Mouse (Mus musculus) spleen, postnatal 14 days (tissue): ENCODE measurements around the gene Nle1.
A peak's percentile ranks its signal among the peaks of the same experiment; 100 is the strongest.

ENCODE experiments used
- DNase-seq, 2 experiments: peaks; one replicate each; pipeline ENCODE4 v3.0.0; 2021 to 2022; ENCODE audit warnings: low spot score in 2 of 2

The Nle1 gene

GRCm38 (mm10) chr11:82869506-82870172 lies 38.6 kb downstream of the Nle1 start:
- no peak for DNase-seq

- no peak for DNase-seq
These were observed 40.3 kb downstream of the Nle1 start for GRCm38 (mm10) chr11:82867956-82868355.

GRCm38 (mm10) chr11:82866850-82867564 lies 41.2 kb downstream of the Nle1 start:
- DNase-seq, result no peak

GRCm38 (mm10) chr11:82865957-82866356 lies 42.3 kb downstream of the Nle1 start:
- DNase-seq, result no peak

GRCm38 (mm10) chr11:82863488-82863931 lies 44.7 kb downstream of the Nle1 start:
- no peak for DNase-seq

- no peak for DNase-seq
These were observed 45.2 kb downstream of the Nle1 start for GRCm38 (mm10) chr11:82863059-82863458.

- DNase-seq, result no peak
These were observed 45.6 kb downstream of the Nle1 start for GRCm38 (mm10) chr11:82862638-82863037.

GRCm38 (mm10) chr11:82861558-82861957 lies 46.7 kb downstream of the Nle1 start:
- DNase-seq, result no peak

GRCm38 (mm10) chr11:82860759-82861158 lies 47.5 kb downstream of the Nle1 start:
- no peak for DNase-seq

- DNase-seq, result no peak
These were observed 50.8 kb downstream of the Nle1 start for GRCm38 (mm10) chr11:82857307-82857848.

GRCm38 (mm10) chr11:82856032-82856431 lies 52.2 kb downstream of the Nle1 start:
- no peak for DNase-seq

GRCm38 (mm10) chr11:82855327-82855973 lies 52.8 kb downstream of the Nle1 start:
- DNase-seq, result peak in 1 of 2 experiments; percentile 18

GRCm38 (mm10) chr11:82854111-82854510 lies 54.1 kb downstream of the Nle1 start:
- no peak for DNase-seq

- DNase-seq, result no peak
These were observed 55.3 kb downstream of the Nle1 start for GRCm38 (mm10) chr11:82852958-82853357.

- DNase-seq, result no peak
These were observed 55.7 kb downstream of the Nle1 start for GRCm38 (mm10) chr11:82852540-82852939.

- DNase-seq, result no peak
These were observed 56.1 kb downstream of the Nle1 start for GRCm38 (mm10) chr11:82852115-82852514.
